Mouse (Mus musculus) heart, postnatal 0 days (tissue): Measurements from ENCODE around the gene Antxr1.

ENCODE experiments used
- CTCF ChIP-seq: IDR thresholded peaks from 2 replicates; pipeline ENCODE4 v1.5.1; 2016; ENCODE audit warnings: antibody characterized with exemption, control low read depth, low read depth
- EP300 ChIP-seq: IDR thresholded peaks from 2 replicates; pipeline ENCODE4 v1.6.1; 2016; ENCODE audit warnings: antibody characterized with exemption, low read depth

GRCm38 (mm10) chr6:87316966-87317365, 18.7 kb downstream of the Antxr1 start:
- no peak for TF ChIP-seq CTCF
- no peak for TF ChIP-seq EP300
